Mouse (Mus musculus): ENCODE measurements around the gene Arrb1.

GRCm38 (mm10) chr7:99565325-99565881, 30.1 kb downstream of the Arrb1 start:
- no peak for TF ChIP-seq GATA1 (IDR thresholded peaks at IDR 0.05; ENCODE audit: borderline replicate concordance, low read length)
- TF ChIP-seq FLI1 (IDR thresholded peaks at IDR 0.05; ENCODE audit: low read length): no peak
